Mouse (Mus musculus): ENCODE results near the gene Ush2a. TPM values are rescaled to one million over a fixed set of nuclear protein-coding genes. Genes with fewer than 3 reads are reported as not detected.

Ush2a gene
- polyA plus RNA-seq, 1 experiment from 2014 or later, result 0.03 TPM

- H3K4me1 ChIP-seq (ENCODE audit: control insufficient read depth, insufficient read depth, low read length), result no peaks in the 10 kb centered on the region
- H3K27me3 ChIP-seq (ENCODE audit: control insufficient read depth, insufficient read depth, low read length), result no peaks in the 10 kb centered on the region
- ATAC-seq (replicated peaks; ENCODE audit: extremely low read depth, insufficient read depth, low FRiP score), result no peak; the same call in 1 of the 2 replicates
- 29% methylated on average over 3 of the region's 3 CpGs for WGBS
- no peak overlapping the region for H3K4me3 ChIP-seq (ENCODE audit: low read length)
- peaks cover 51% of the 10 kb centered on the region for H3K36me3 ChIP-seq (ENCODE audit: control insufficient read depth, insufficient read depth)
- no peaks in the 10 kb centered on the region for H3K9me3 ChIP-seq (replicated peaks; ENCODE audit: control insufficient read depth, low read length)
- no peak overlapping the region for H3K27ac ChIP-seq (ENCODE audit: low read length)
- no peak overlapping the region for H3K4me2 ChIP-seq (ENCODE audit: low read depth, low read length)
- H3K9ac ChIP-seq (ENCODE audit: low read length), result no peak overlapping the region
Measured at GRCm38 (mm10) chr1:188980050-188980449, 718.2 kb downstream of the Ush2a start.

DNA sequence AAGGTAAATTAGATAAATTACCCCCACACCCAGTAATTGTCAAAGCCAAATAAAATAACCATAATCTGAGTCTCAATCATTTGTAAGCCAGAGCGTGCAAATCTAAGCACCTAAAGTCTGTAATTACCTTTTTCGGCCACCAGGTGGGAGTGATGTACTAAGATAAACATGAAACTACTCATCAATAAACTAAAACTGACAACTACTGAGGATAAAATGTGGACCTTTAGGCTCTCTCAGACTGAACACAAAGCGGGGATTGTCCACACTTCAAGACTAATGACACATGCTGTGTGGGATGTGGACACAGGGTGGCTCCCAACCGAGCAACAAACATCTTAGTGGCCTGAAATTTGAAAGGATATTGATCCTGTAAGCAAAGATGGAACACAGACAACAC is 731.4 kb downstream of the Ush2a start:
- no peak for ATAC-seq (replicated peaks; ENCODE audit: extremely low read depth, insufficient read depth, low FRiP score)
- H3K4me3 ChIP-seq (ENCODE audit: low read length), result no peak overlapping the region
- H3K36me3 ChIP-seq (ENCODE audit: control insufficient read depth, insufficient read depth), result peaks cover 35% of the 10 kb centered on the region
- no peak overlapping the region for H3K27ac ChIP-seq (ENCODE audit: low read length)
- H3K9me3 ChIP-seq (replicated peaks; ENCODE audit: control insufficient read depth, low read length), result no peaks in the 10 kb centered on the region
- no peaks in the 10 kb centered on the region for H3K27me3 ChIP-seq (ENCODE audit: control insufficient read depth, insufficient read depth, low read length)
- H3K4me2 ChIP-seq (ENCODE audit: low read depth, low read length), result no peak overlapping the region
- WGBS, result 48% methylated on average over 4 of the region's 4 CpGs
- H3K9ac ChIP-seq (ENCODE audit: low read length), result no peak overlapping the region
- H3K4me1 ChIP-seq (ENCODE audit: control insufficient read depth, insufficient read depth, low read length), result no peaks in the 10 kb centered on the region

GRCm38 (mm10) chr1:188997921-188998320 is 736.1 kb downstream of the Ush2a start:
- Histone ChIP-seq H3K9me3 (replicated peaks; ENCODE audit: control insufficient read depth, low read length) (no peaks in the 10 kb centered on the region), H3K27me3 (ENCODE audit: control insufficient read depth, insufficient read depth, low read length) (no peaks in the 10 kb centered on the region), H3K36me3 (ENCODE audit: control insufficient read depth, insufficient read depth) (peaks cover 23% of the 10 kb centered on the region), H3K4me1 (ENCODE audit: control insufficient read depth, insufficient read depth, low read length) (no peaks in the 10 kb centered on the region), H3K9ac (ENCODE audit: low read length) (no peak overlapping the region), H3K27ac (ENCODE audit: low read length) (no peak overlapping the region), H3K4me2 (ENCODE audit: low read depth, low read length) (no peak overlapping the region), H3K4me3 (ENCODE audit: low read length) (no peak overlapping the region)
- WGBS, result 91% methylated on average over 3 of the region's 3 CpGs
- ATAC-seq (replicated peaks; ENCODE audit: extremely low read depth, insufficient read depth, low FRiP score), result no peak

DNA sequence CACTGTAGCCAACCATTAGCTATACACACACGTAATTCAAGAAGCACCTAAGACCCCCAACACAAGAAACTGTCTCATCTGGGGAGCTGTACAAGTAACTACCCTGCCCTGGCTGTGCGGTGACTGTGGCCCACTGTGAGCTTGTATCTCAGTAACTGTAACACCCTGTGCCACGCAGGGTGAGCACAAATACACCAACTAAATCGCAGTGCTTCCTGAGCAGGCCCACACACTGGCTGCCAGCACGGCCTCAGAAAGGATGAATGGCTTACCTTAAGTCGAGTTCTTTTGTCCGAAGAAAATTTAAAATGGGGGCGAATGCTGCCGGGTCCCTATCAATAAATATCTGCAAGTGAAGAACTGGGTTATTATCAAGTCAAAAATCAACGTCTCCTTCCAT is 738.2 kb downstream of the Ush2a start:
- 89% methylated on average over 10 of the region's 10 CpGs for WGBS
- no peak for ATAC-seq (replicated peaks; ENCODE audit: extremely low read depth, insufficient read depth, low FRiP score)
- peaks cover 23% of the 10 kb centered on the region for H3K36me3 ChIP-seq (ENCODE audit: control insufficient read depth, insufficient read depth)

GRCm38 (mm10) chr1:189001815-189002214 is 740.0 kb downstream of the Ush2a start:
- Histone ChIP-seq H3K4me1 (ENCODE audit: control insufficient read depth, insufficient read depth, low read length) (peaks cover 7% of the 10 kb centered on the region), H3K27ac (ENCODE audit: low read length) (no peak overlapping the region), H3K9me3 (replicated peaks; ENCODE audit: control insufficient read depth, low read length) (no peaks in the 10 kb centered on the region), H3K36me3 (ENCODE audit: control insufficient read depth, insufficient read depth) (peaks cover 8% of the 10 kb centered on the region), H3K4me3 (ENCODE audit: low read length) (no peak overlapping the region), H3K9ac (ENCODE audit: low read length) (no peak overlapping the region), H3K27me3 (ENCODE audit: control insufficient read depth, insufficient read depth, low read length) (no peaks in the 10 kb centered on the region), H3K4me2 (ENCODE audit: low read depth, low read length) (no peak overlapping the region)
- ATAC-seq (replicated peaks; ENCODE audit: extremely low read depth, insufficient read depth, low FRiP score), result no peak
- 86% methylated on average over 12 of the region's 12 CpGs for WGBS

More for the DNA sequence above, 738.2 kb downstream of the Ush2a start:
- Histone ChIP-seq H3K9me3 (replicated peaks; ENCODE audit: control insufficient read depth, low read length) (no peaks in the 10 kb centered on the region), H3K4me3 (ENCODE audit: low read length) (no peak overlapping the region), H3K4me2 (ENCODE audit: low read depth, low read length) (no peak overlapping the region), H3K4me1 (ENCODE audit: control insufficient read depth, insufficient read depth, low read length) (no peaks in the 10 kb centered on the region), H3K27me3 (ENCODE audit: control insufficient read depth, insufficient read depth, low read length) (no peaks in the 10 kb centered on the region), H3K27ac (ENCODE audit: low read length) (no peak overlapping the region), H3K9ac (ENCODE audit: low read length) (no peak overlapping the region)

DNA sequence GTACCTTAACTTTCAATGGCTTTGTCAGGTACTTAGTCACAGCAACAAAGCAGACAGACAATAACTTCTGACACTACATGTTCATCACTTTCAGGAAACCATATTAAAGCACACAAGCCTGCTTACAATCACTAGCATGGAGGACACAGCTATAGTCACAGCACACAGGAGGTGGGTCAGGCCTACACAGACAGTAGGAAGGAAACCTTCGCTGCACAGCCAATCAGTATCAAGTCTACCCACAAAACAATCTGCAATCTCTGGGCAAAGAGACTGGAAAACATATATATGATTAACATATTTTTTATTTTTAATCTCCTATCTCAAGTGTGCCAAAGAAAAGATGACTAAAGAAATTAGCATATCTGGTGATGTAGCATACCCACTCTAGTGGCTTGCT is 743.0 kb downstream of the Ush2a start:
- Histone ChIP-seq H3K9me3 (replicated peaks; ENCODE audit: control insufficient read depth, low read length) (no peaks in the 10 kb centered on the region), H3K4me2 (ENCODE audit: low read depth, low read length) (no peak overlapping the region), H3K27me3 (ENCODE audit: control insufficient read depth, insufficient read depth, low read length) (no peaks in the 10 kb centered on the region), H3K9ac (ENCODE audit: low read length) (no peak overlapping the region), H3K4me3 (ENCODE audit: low read length) (no peak overlapping the region), H3K27ac (ENCODE audit: low read length) (no peak overlapping the region), H3K36me3 (ENCODE audit: control insufficient read depth, insufficient read depth) (peaks cover 5% of the 10 kb centered on the region; the same call in 1 of the 2 replicates), H3K4me1 (ENCODE audit: control insufficient read depth, insufficient read depth, low read length) (peaks cover 10% of the 10 kb centered on the region)
- no peak for ATAC-seq (replicated peaks; ENCODE audit: extremely low read depth, insufficient read depth, low FRiP score)
- 100% methylated on average over 1 of the region's 1 CpGs for WGBS

DNA sequence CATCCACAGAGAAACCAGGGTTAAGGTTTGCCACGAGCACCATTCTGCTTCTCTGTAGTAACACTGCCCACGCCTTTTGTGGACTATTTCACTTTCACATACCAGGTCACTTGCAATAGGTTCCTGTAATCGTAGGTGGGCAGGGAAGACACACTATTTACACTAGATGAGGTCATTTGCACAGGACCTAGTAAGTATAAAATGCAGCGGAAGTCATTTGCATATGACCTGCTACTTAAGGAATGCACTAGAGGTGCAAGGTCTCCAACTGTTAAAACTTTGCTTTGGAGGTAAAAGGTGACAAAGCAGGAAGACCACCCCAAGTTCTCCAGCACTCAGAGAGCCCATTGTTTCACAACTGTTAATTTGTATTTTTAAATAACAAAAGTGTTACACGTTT is 744.4 kb downstream of the Ush2a start:
- H3K27me3 ChIP-seq (ENCODE audit: control insufficient read depth, insufficient read depth, low read length), result no peaks in the 10 kb centered on the region
- ATAC-seq (replicated peaks; ENCODE audit: extremely low read depth, insufficient read depth, low FRiP score), result no peak
- H3K9me3 ChIP-seq (replicated peaks; ENCODE audit: control insufficient read depth, low read length), result no peaks in the 10 kb centered on the region
- peak overlapping the region; percentile 96 for H3K4me3 ChIP-seq (ENCODE audit: low read length)
- no peak overlapping the region for H3K9ac ChIP-seq (ENCODE audit: low read length)
- no peak overlapping the region for H3K27ac ChIP-seq (ENCODE audit: low read length)
- whole genome bisulfite sequencing, result 48% methylated on average over 5 of the region's 5 CpGs
- no peaks in the 10 kb centered on the region for H3K36me3 ChIP-seq (ENCODE audit: control insufficient read depth, insufficient read depth)
- H3K4me2 ChIP-seq (ENCODE audit: low read depth, low read length), result peak overlapping the region; percentile 85; the same call in 1 of the 2 replicates
- peaks cover 10% of the 10 kb centered on the region for H3K4me1 ChIP-seq (ENCODE audit: control insufficient read depth, insufficient read depth, low read length)

DNA sequence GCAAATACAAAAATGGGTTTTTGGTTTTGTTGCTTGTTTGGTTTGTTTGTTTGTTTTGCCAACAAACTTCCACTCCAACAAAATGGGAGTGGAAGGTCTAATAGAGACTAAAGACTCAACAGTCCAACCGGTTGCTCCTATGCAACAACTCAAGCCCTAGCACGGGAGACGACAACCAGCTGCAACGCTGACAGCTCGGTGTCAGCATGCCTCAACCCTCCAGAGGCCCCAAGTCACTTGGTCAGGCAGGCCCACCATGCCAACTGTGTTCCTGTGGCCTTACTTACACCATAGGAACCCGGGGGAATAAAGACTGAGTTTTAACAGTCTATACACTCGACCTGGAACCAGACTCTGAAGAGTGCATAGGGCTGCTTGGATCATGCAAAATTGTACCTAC is 745.0 kb downstream of the Ush2a start:
- WGBS, result 1% methylated on average over 7 of the region's 7 CpGs
- Histone ChIP-seq H3K36me3 (ENCODE audit: control insufficient read depth, insufficient read depth) (no peaks in the 10 kb centered on the region), H3K4me1 (ENCODE audit: control insufficient read depth, insufficient read depth, low read length) (peaks cover 10% of the 10 kb centered on the region), H3K4me3 (ENCODE audit: low read length) (peak overlapping the region; percentile 96), H3K27ac (ENCODE audit: low read length) (no peak overlapping the region), H3K4me2 (ENCODE audit: low read depth, low read length) (peak overlapping the region; percentile 85), H3K9ac (ENCODE audit: low read length) (peak overlapping the region; percentile 95), H3K27me3 (ENCODE audit: control insufficient read depth, insufficient read depth, low read length) (no peaks in the 10 kb centered on the region), H3K9me3 (replicated peaks; ENCODE audit: control insufficient read depth, low read length) (no peaks in the 10 kb centered on the region)
- ATAC-seq (replicated peaks; ENCODE audit: extremely low read depth, insufficient read depth, low FRiP score), result 0 out of 2 replicates have a peak, but pooled peaks have one; percentile 4

- Histone ChIP-seq H3K9ac (ENCODE audit: low read length) (peak within 1 kb of the TSS; percentile 95), H3K36me3 (ENCODE audit: control insufficient read depth, insufficient read depth) (no peaks in the 10 kb centered on the region), H3K4me2 (ENCODE audit: low read depth, low read length) (peak within 1 kb of the TSS; percentile 85), H3K4me1 (ENCODE audit: control insufficient read depth, insufficient read depth, low read length) (peaks cover 10% of the 10 kb centered on the region), H3K27me3 (ENCODE audit: control insufficient read depth, insufficient read depth, low read length) (no peaks in the 10 kb centered on the region), H3K4me3 (ENCODE audit: low read length) (peak within 1 kb of the TSS; percentile 96), H3K9me3 (replicated peaks; ENCODE audit: control insufficient read depth, low read length) (no peaks in the 10 kb centered on the region), H3K27ac (ENCODE audit: low read length) (peak within 1 kb of the TSS; percentile 61)
- peak; percentile 87 for ATAC-seq (replicated peaks; ENCODE audit: extremely low read depth, insufficient read depth, low FRiP score)
- WGBS, result under 1% methylated on average over 74 of the region's 74 CpGs
Measured at GRCm38 (mm10) chr1:189007239-189007979, 745.6 kb downstream of the Ush2a start, which contains the start of gene Kctd3. TSS of gene Kctd3 (minus strand) at chr1:189007841.

All from heart, embryonic 16.5 days (tissue).